Mouse (Mus musculus): Measurements from ENCODE around the gene Zfhx2. TPM values are rescaled to one million over a fixed set of nuclear protein-coding genes. Genes with fewer than 3 reads are reported as not detected.

Zfhx2 gene
- polyA plus RNA-seq, 1 experiment from 2014 or later, result 25.9 TPM

DNA sequence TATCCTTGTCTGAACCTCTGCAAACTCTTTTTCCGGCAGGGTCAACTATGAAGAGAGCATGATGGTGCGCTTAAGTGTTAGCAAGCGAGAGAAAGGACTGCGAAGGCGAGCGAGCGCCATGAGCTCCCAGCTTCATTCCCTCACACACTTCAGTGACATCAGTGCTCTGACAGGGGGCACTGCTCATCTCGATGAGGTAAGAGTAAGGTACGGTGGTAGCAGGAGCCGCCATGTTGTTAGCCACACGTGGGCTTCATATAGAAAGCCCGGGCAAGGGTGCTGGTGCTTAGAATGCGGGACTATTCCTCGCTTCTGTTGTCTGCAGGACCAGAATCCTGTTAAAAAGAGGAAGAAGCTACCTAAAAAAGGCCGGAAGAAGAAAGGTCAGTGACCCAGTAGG lies 69.1 kb downstream of the Zfhx2 start:
- H3K9ac ChIP-seq (ENCODE audit: low read depth, low read length), result no peak overlapping the region
- no peaks in the 10 kb centered on the region for H3K9me3 ChIP-seq (replicated peaks; ENCODE audit: control insufficient read depth, low read length, poor library complexity, severe bottlenecking)
- H3K36me3 ChIP-seq (ENCODE audit: control insufficient read depth, insufficient read depth, low read length), result peaks cover 16% of the 10 kb centered on the region
- 95% methylated on average over 15 of the region's 15 CpGs for WGBS
- ATAC-seq, result no peak
- no peak overlapping the region for H3K27ac ChIP-seq (ENCODE audit: low read length)
- no peak overlapping the region for H3K4me2 ChIP-seq (ENCODE audit: low read length)
- H3K4me1 ChIP-seq (ENCODE audit: control insufficient read depth, insufficient read depth, low read length), result peaks cover 10% of the 10 kb centered on the region
- no peak overlapping the region for H3K4me3 ChIP-seq (ENCODE audit: low read depth, low read length)
- no peaks in the 10 kb centered on the region for H3K27me3 ChIP-seq (ENCODE audit: control insufficient read depth, insufficient read depth, low read depth, low read length)

DNA sequence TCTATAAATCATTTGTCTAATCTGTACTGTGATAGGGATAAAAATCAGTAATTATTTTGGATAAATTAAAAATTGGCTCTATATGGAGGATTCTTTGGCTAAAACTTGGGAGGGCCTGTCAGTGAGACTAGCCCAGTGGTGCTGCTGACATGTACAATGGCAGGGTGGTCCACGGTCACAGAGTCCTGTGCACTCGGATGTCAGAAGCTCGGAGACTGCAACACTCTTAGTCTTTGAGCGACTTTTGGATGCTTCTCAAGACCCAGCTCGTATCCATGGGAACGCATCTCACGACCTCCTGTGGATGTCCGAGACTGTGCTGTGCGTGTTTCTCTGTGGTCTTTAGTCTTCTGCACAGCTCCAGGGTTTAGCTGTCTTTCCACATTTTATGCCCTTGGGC lies 71.7 kb downstream of the Zfhx2 start:
- ATAC-seq, result no peak
- Histone ChIP-seq H3K4me2 (ENCODE audit: low read length) (no peak overlapping the region), H3K27me3 (ENCODE audit: control insufficient read depth, insufficient read depth, low read depth, low read length) (no peaks in the 10 kb centered on the region), H3K9ac (ENCODE audit: low read depth, low read length) (no peak overlapping the region), H3K9me3 (replicated peaks; ENCODE audit: control insufficient read depth, low read length, poor library complexity, severe bottlenecking) (no peaks in the 10 kb centered on the region), H3K4me3 (ENCODE audit: low read depth, low read length) (no peak overlapping the region), H3K4me1 (ENCODE audit: control insufficient read depth, insufficient read depth, low read length) (no peaks in the 10 kb centered on the region), H3K27ac (ENCODE audit: low read length) (no peak overlapping the region), H3K36me3 (ENCODE audit: control insufficient read depth, insufficient read depth, low read length) (peaks cover 16% of the 10 kb centered on the region)
- WGBS, result 32% methylated on average over 9 of the region's 9 CpGs

DNA sequence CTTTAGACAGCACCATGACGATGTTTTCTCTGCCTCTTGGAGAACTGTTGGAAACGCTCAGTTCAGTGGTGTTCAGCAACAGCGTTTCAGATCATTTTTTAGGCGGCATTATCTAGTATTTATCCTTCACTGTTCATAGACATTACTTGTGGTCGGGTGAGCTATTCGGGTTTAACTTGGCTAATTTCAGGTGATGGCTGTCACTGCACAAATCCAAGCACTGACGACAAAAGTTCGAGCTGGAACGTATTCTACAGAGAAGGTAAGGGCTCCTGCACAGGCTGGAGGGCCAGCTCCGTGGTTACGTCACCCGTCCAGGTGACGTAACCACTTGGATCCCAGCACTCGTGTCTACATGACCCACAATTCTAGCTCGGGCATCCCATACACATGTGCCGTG lies 75.2 kb downstream of the Zfhx2 start:
- peaks cover 5% of the 10 kb centered on the region for H3K36me3 ChIP-seq (ENCODE audit: control insufficient read depth, insufficient read depth, low read length)
- H3K9me3 ChIP-seq (replicated peaks; ENCODE audit: control insufficient read depth, low read length, poor library complexity, severe bottlenecking), result no peaks in the 10 kb centered on the region
- H3K9ac ChIP-seq (ENCODE audit: low read depth, low read length), result no peak overlapping the region
- peaks cover 3% of the 10 kb centered on the region; the same call in 1 of the 2 replicates for H3K4me1 ChIP-seq (ENCODE audit: control insufficient read depth, insufficient read depth, low read length)
- H3K27ac ChIP-seq (ENCODE audit: low read length), result no peak overlapping the region
- H3K4me2 ChIP-seq (ENCODE audit: low read length), result no peak overlapping the region
- H3K27me3 ChIP-seq (ENCODE audit: control insufficient read depth, insufficient read depth, low read depth, low read length), result no peaks in the 10 kb centered on the region
- 94% methylated on average over 16 of the region's 16 CpGs for WGBS
- H3K4me3 ChIP-seq (ENCODE audit: low read depth, low read length), result no peak overlapping the region
- ATAC-seq, result no peak

DNA sequence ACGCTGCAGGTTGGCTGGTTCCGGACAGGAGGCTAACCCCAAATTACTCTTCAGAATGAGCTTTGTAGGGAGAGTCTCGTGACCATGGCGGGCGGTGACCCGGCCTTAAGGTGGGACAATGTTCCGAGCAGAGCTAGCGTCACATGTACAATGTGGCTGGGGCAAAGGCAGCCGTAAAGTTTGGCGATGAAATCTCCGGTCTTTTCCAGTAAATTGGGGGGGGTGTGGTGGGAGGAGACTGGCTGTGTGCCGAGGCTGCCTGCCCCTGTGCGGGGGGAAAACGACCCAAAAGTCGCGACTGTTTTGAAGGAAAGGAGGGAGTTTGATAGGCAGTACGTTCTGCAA lies 76.4 kb downstream of the Zfhx2 start:
- Histone ChIP-seq H3K36me3 (ENCODE audit: control insufficient read depth, insufficient read depth, low read length) (no peaks in the 10 kb centered on the region; the same call in 1 of the 2 replicates), H3K4me1 (ENCODE audit: control insufficient read depth, insufficient read depth, low read length) (peaks cover 3% of the 10 kb centered on the region; the same call in 1 of the 2 replicates), H3K9ac (ENCODE audit: low read depth, low read length) (peak overlapping the region; percentile 69), H3K27ac (ENCODE audit: low read length) (peak overlapping the region; percentile 56), H3K4me3 (ENCODE audit: low read depth, low read length) (peak overlapping the region; percentile 74), H3K9me3 (replicated peaks; ENCODE audit: control insufficient read depth, low read length, poor library complexity, severe bottlenecking) (no peaks in the 10 kb centered on the region), H3K4me2 (ENCODE audit: low read length) (peak overlapping the region; percentile 93), H3K27me3 (ENCODE audit: control insufficient read depth, insufficient read depth, low read depth, low read length) (no peaks in the 10 kb centered on the region)
- WGBS, result 0% methylated on average over 17 of the region's 17 CpGs
- no peak for ATAC-seq

GRCm38 (mm10) chr14:55014991-55015766 lies 76.9 kb downstream of the Zfhx2 start, which contains the start of gene Ngdn:
Gene Ngdn (plus strand): TSS chr14:55015454.
- H3K4me3 ChIP-seq (ENCODE audit: low read depth, low read length), result peak within 1 kb of the TSS; percentile 74
- no peaks in the 10 kb centered on the region for H3K27me3 ChIP-seq (ENCODE audit: control insufficient read depth, insufficient read depth, low read depth, low read length)
- WGBS, result under 1% methylated on average over 36 of the region's 36 CpGs
- no peaks in the 10 kb centered on the region for H3K9me3 ChIP-seq (replicated peaks; ENCODE audit: control insufficient read depth, low read length, poor library complexity, severe bottlenecking)
- peak within 1 kb of the TSS; percentile 74 for H3K9ac ChIP-seq (ENCODE audit: low read depth, low read length)
- peak within 1 kb of the TSS; percentile 93 for H3K4me2 ChIP-seq (ENCODE audit: low read length)
- H3K4me1 ChIP-seq (ENCODE audit: control insufficient read depth, insufficient read depth, low read length), result peaks cover 3% of the 10 kb centered on the region; the same call in 1 of the 2 replicates
- no peaks in the 10 kb centered on the region; the same call in 1 of the 2 replicates for H3K36me3 ChIP-seq (ENCODE audit: control insufficient read depth, insufficient read depth, low read length)
- peak within 1 kb of the TSS; percentile 95 for H3K27ac ChIP-seq (ENCODE audit: low read length)
- peak; percentile 97 for ATAC-seq

GRCm38 (mm10) chr14:55014591-55014990 lies 77.5 kb downstream of the Zfhx2 start:
- ATAC-seq, result peak; percentile 75
- Histone ChIP-seq H3K4me2 (ENCODE audit: low read length) (peak overlapping the region; percentile 74), H3K27me3 (ENCODE audit: control insufficient read depth, insufficient read depth, low read depth, low read length) (no peaks in the 10 kb centered on the region), H3K4me3 (ENCODE audit: low read depth, low read length) (peak overlapping the region; percentile 48), H3K4me1 (ENCODE audit: control insufficient read depth, insufficient read depth, low read length) (peaks cover 3% of the 10 kb centered on the region; the same call in 1 of the 2 replicates), H3K27ac (ENCODE audit: low read length) (peak overlapping the region; percentile 95), H3K9me3 (replicated peaks; ENCODE audit: control insufficient read depth, low read length, poor library complexity, severe bottlenecking) (no peaks in the 10 kb centered on the region), H3K9ac (ENCODE audit: low read depth, low read length) (peak overlapping the region; percentile 74), H3K36me3 (ENCODE audit: control insufficient read depth, insufficient read depth, low read length) (no peaks in the 10 kb centered on the region; the same call in 1 of the 2 replicates)
- under 1% methylated on average over 27 of the region's 27 CpGs for WGBS

- Histone ChIP-seq H3K27ac (ENCODE audit: low read length) (no peak overlapping the region), H3K27me3 (ENCODE audit: control insufficient read depth, insufficient read depth, low read depth, low read length) (no peaks in the 10 kb centered on the region), H3K36me3 (ENCODE audit: control insufficient read depth, insufficient read depth, low read length) (no peaks in the 10 kb centered on the region), H3K4me1 (ENCODE audit: control insufficient read depth, insufficient read depth, low read length) (peaks cover 3% of the 10 kb centered on the region; the same call in 1 of the 2 replicates), H3K9ac (ENCODE audit: low read depth, low read length) (no peak overlapping the region), H3K9me3 (replicated peaks; ENCODE audit: control insufficient read depth, low read length, poor library complexity, severe bottlenecking) (no peaks in the 10 kb centered on the region), H3K4me2 (ENCODE audit: low read length) (no peak overlapping the region), H3K4me3 (ENCODE audit: low read depth, low read length) (no peak overlapping the region)
- WGBS, result 66% methylated on average over 4 of the region's 4 CpGs
- ATAC-seq, result no peak
Observed at GRCm38 (mm10) chr14:55011116-55011515, 81.0 kb downstream of the Zfhx2 start.

Other genes starting within 250 kb of the Zfhx2 start
- 13.2 and 14.5 TPM in 2 replicates for gene Homez, start 221.4 kb downstream of the Zfhx2 start, polyA plus RNA-seq (2015; fragmentation: Nextera tagmentation; extraction: Ambion mirVana)
- gene Ppp1r3e, start 214.8 kb downstream of the Zfhx2 start, polyA plus RNA-seq (2015; fragmentation: Nextera tagmentation; extraction: Ambion mirVana), result 2.3 and 3.4 TPM in 2 replicates
- 3.9 and 4.1 TPM in 2 replicates for gene Bcl2l2, start 208.9 kb downstream of the Zfhx2 start, polyA plus RNA-seq (2015; fragmentation: Nextera tagmentation; extraction: Ambion mirVana)
- gene Gm20521, start 208.9 kb downstream of the Zfhx2 start, polyA plus RNA-seq (2015; fragmentation: Nextera tagmentation; extraction: Ambion mirVana), result not detected in 2 replicates
- 150 and 163 TPM in 2 replicates for gene Pabpn1, start 199.8 kb downstream of the Zfhx2 start, polyA plus RNA-seq (2015; fragmentation: Nextera tagmentation; extraction: Ambion mirVana)
- 219 and 245 TPM in 2 replicates for gene Slc22a17, start 179.2 kb downstream of the Zfhx2 start, polyA plus RNA-seq (2015; fragmentation: Nextera tagmentation; extraction: Ambion mirVana)
- 11.7 and 12.9 TPM in 2 replicates for gene Efs, start 166.2 kb downstream of the Zfhx2 start, polyA plus RNA-seq (2015; fragmentation: Nextera tagmentation; extraction: Ambion mirVana)
- 0.46 and 0.51 TPM in 2 replicates for gene Il25, start 159.6 kb downstream of the Zfhx2 start, polyA plus RNA-seq (2015; fragmentation: Nextera tagmentation; extraction: Ambion mirVana)
- 9.5 and 14.8 TPM in 2 replicates for gene Cmtm5, start 156.1 kb downstream of the Zfhx2 start, polyA plus RNA-seq (2015; fragmentation: Nextera tagmentation; extraction: Ambion mirVana)
- gene Myh6, start 125.4 kb downstream of the Zfhx2 start, polyA plus RNA-seq (2015; fragmentation: Nextera tagmentation; extraction: Ambion mirVana), result 1.3 and 2.9 TPM in 2 replicates
- not detected in 2 replicates for gene Gm17428, start 115.4 kb downstream of the Zfhx2 start, polyA plus RNA-seq (2015; fragmentation: Nextera tagmentation; extraction: Ambion mirVana)
- 7.7 and 8.9 TPM in 2 replicates for gene Myh7, start 97.7 kb downstream of the Zfhx2 start, polyA plus RNA-seq (2015; fragmentation: Nextera tagmentation; extraction: Ambion mirVana)
- 44.8 and 48.7 TPM in 2 replicates for gene Ngdn, start 76.9 kb downstream of the Zfhx2 start, polyA plus RNA-seq (2015; fragmentation: Nextera tagmentation; extraction: Ambion mirVana)
- 37.0 and 38.6 TPM in 2 replicates for gene Thtpa, start 2.5 kb upstream of the Zfhx2 start, polyA plus RNA-seq (2015; fragmentation: Nextera tagmentation; extraction: Ambion mirVana)
- 9.0 and 9.2 TPM in 2 replicates for gene Ap1g2, start 14.3 kb upstream of the Zfhx2 start, polyA plus RNA-seq (2015; fragmentation: Nextera tagmentation; extraction: Ambion mirVana)
- 37.3 and 40.3 TPM in 2 replicates for gene Jph4, start 24.6 kb upstream of the Zfhx2 start, polyA plus RNA-seq (2015; fragmentation: Nextera tagmentation; extraction: Ambion mirVana)
- gene Dhrs2, start 129.7 kb upstream of the Zfhx2 start, polyA plus RNA-seq (2015; fragmentation: Nextera tagmentation; extraction: Ambion mirVana), result 0.26 and 0.57 TPM in 2 replicates